Mouse (Mus musculus) midbrain, postnatal 0 days (tissue): ENCODE measurements at regions not wholly inside any gene's neighbourhood (a gene's known extent, or its start where the extent isn't known, plus 50 kb on each side); places are given as distances from the start of the nearest gene placed in this dataset.
A peak's percentile ranks its signal among the peaks of the same experiment; 100 is the strongest.

Experiments used
- ATAC-seq: fragments of 200-750 bp; cut with Nextera tagmentation; 2 replicates; pipeline ENCODE4 v1.8.0; 2017; ENCODE audit warnings: moderate number of reproducible peaks, mild to moderate bottlenecking, moderate TSS enrichment, moderate library complexity; ENCODE audit not compliant: low FRiP score
- DNase-seq: peaks from one replicate; pipeline ENCODE4 v3.0.0-alpha.2; 2015; ENCODE audit warnings: low spot score
- H3K27ac ChIP-seq: fragments of 300-500 bp; sonication (generic); 2 replicates; pipeline ENCODE4 v1.5.1; 2014; ENCODE audit warnings: low read depth, mild to moderate bottlenecking, low read length, mixed read lengths
- H3K27me3 ChIP-seq: fragments of 300-500 bp; sonication (generic); 2 replicates; pipeline ENCODE4 v1.6.1; 2014; ENCODE audit warnings: low read length, control low read depth, mixed read lengths; ENCODE audit not compliant: insufficient read depth
- H3K36me3 ChIP-seq: fragments of 300-500 bp; sonication (generic); 2 replicates; pipeline ENCODE4 v1.6.1; 2014; ENCODE audit warnings: low read length, control low read depth, mixed read lengths; ENCODE audit not compliant: insufficient read depth
- H3K4me1 ChIP-seq: fragments of 300-500 bp; sonication (generic); 2 replicates; pipeline ENCODE4 v1.6.1; 2014; ENCODE audit warnings: mild to moderate bottlenecking, control low read depth, antibody characterized with exemption, low read length, mixed read lengths; ENCODE audit not compliant: insufficient read depth
- H3K4me2 ChIP-seq: fragments of 300-500 bp; sonication (generic); 2 replicates; pipeline ENCODE4 v1.6.1; 2014; ENCODE audit warnings: low read depth, mild to moderate bottlenecking, low read length, mixed read lengths; ENCODE audit not compliant: poor library complexity, severe bottlenecking
- H3K4me3 ChIP-seq: fragments of 300-500 bp; sonication (generic); 2 replicates; pipeline ENCODE4 v1.5.1; 2014; ENCODE audit warnings: low read depth, mild to moderate bottlenecking, low read length, moderate library complexity
- H3K9ac ChIP-seq: fragments of 300-500 bp; sonication (generic); replicated peaks from 2 replicates; pipeline ENCODE4 v1.6.1; 2014; ENCODE audit warnings: mild to moderate bottlenecking, low read length, moderate library complexity, mixed read lengths; ENCODE audit not compliant: poor library complexity, severe bottlenecking
- H3K9me3 ChIP-seq: fragments of 300-500 bp; sonication (generic); 2 replicates; pipeline ENCODE4 v1.6.1; 2016; ENCODE audit warnings: low read length, control low read depth
- CTCF ChIP-seq: IDR thresholded peaks from 2 replicates; pipeline ENCODE4 v1.5.1; 2016; ENCODE audit warnings: antibody characterized with exemption, mild to moderate bottlenecking
- WGBS: fragments of 180-500 bp; shearing (Covaris S2); extraction: QIAGEN DNeasy Blood & Tissue Kit; methylation state at CpG from one replicate; pipeline ENCODE4 v1.1.7; 2014; 5-methylcytosine and 5-hydroxymethylcytosine counted together

DNA sequence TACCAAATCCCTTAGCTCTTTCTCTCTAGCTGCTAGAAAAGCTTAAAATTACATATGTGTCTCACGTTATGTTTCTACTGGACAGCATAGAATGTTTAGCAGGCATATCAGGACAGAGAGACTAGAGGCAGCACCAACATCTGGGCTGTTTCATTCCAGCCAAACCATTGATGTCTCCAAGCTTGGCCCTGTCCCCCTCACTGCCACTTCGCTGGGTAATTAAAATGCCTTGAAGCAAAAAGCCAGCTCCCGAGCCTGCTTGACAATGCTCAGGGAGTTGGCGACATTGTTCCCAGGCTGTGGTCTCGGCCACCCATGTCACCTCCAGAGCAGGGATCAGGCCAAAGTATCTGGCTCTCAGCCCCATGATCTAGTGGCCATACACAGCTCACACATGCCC, 92.7 kb upstream of the Cdh5 start:
- H3K27ac ChIP-seq: no peak overlapping the region
- 67% methylated on average over 5 of the region's 5 CpGs for WGBS
- no peaks in the 10 kb centered on the region for H3K36me3 ChIP-seq
- H3K4me1 ChIP-seq: no peaks in the 10 kb centered on the region
- no peak overlapping the region for H3K4me2 ChIP-seq
- H3K4me3 ChIP-seq: no peak overlapping the region
- no peak for DNase-seq
- no peak for ATAC-seq
- no peak overlapping the region for H3K9ac ChIP-seq
- no peak for TF ChIP-seq CTCF
- no peaks in the 10 kb centered on the region for H3K27me3 ChIP-seq
- no peaks in the 10 kb centered on the region for H3K9me3 ChIP-seq

DNA sequence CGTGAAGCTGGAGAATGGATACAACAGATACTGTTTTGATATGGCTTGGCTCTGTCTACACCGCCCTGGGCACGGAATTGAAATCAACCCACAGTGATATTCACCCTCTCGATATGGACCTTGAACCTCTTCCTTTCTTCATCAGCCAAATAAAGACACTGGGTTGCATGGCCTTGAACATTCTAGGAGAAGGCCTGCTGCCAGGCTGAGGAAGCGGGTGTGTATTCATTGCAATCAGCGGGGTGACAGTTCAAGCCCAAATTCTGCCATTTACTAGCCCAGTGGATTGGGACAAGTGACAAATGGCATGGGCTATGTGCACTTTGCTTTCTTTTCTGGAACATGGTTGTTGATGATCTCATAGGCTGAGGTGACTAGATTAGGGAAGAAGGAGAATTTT, 92.1 kb upstream of the Cdh5 start:
- no peak overlapping the region for H3K9ac ChIP-seq
- no peaks in the 10 kb centered on the region for H3K36me3 ChIP-seq
- ATAC-seq: no peak
- no peak overlapping the region for H3K4me3 ChIP-seq
- WGBS: 96% methylated on average over 6 of the region's 6 CpGs
- TF ChIP-seq CTCF: no peak
- H3K4me1 ChIP-seq: no peaks in the 10 kb centered on the region
- H3K27me3 ChIP-seq: no peaks in the 10 kb centered on the region
- H3K4me2 ChIP-seq: no peak overlapping the region
- no peaks in the 10 kb centered on the region for H3K9me3 ChIP-seq
- no peak overlapping the region for H3K27ac ChIP-seq
- no peak for DNase-seq

DNA sequence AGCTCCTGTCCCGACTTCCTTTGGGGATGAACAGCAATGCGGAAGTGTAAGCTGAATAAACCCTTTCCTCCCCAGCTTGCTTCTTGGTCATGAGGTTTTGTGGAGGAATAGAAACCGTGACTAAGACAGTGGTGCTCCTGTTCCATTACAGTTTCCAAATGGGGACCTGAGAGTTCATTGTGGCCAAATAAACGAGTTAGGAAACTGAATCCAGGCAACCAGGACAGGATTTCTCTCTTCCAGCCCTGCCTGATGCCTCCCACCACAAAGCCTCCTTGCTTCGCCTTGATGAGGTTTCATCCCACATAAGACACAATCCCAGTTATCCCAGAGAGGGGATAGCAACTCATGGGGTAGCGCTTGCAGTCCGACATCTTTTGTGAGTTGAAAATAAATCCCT, 79.2 kb upstream of the Cdh5 start:
- H3K9me3 ChIP-seq: no peaks in the 10 kb centered on the region
- no peak overlapping the region for H3K4me3 ChIP-seq
- TF ChIP-seq CTCF: no peak
- no peaks in the 10 kb centered on the region for H3K36me3 ChIP-seq
- no peaks in the 10 kb centered on the region for H3K27me3 ChIP-seq
- no peak overlapping the region for H3K4me2 ChIP-seq
- ATAC-seq: no peak
- DNase-seq: no peak
- H3K9ac ChIP-seq: no peak overlapping the region
- H3K4me1 ChIP-seq: no peaks in the 10 kb centered on the region
- 81% methylated on average over 7 of the region's 7 CpGs for WGBS
- H3K27ac ChIP-seq: no peak overlapping the region

DNA sequence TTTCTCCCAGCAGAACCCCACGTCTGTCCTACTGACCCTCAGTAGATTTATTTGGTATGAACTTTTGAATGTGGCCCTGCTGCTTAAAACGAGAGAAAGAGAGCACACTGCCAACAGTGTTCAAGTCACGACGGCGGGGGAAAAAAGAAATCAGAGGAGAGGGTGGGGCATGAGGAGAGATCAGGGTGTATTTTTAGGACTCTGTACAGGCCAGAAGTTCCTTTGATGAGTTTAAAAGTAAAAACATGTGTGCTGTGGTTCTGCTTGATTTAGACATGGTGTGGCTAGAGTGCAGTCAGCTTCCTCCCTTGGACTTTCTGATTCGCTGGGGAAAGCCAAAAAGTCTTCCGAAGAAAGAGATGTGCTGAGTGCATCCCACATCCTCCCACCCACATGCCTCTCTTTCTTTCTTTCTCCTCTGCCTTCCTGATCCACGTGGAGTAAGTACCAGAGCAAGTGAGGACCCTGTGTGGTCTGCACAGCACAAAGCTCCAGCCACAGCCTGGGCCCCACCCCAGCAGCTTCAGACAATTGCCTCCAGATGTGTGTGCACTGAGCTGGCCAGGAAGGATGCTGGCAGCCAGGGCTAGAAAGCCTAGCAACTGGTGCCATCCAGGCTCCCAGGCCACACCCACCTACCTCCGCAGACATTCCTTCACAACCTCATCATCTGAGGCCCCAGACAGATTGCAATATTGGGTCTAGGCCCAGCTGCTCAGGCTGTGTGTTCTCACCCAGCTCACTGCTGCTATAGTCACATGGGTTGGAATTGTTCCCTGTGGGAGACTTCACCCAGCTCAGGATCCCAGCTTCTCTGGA, 78.5 kb upstream of the Cdh5 start:
- Histone ChIP-seq H3K36me3 (no peaks in the 10 kb centered on the region), H3K4me2 (no peak overlapping the region), H3K27me3 (no peaks in the 10 kb centered on the region), H3K9me3 (no peaks in the 10 kb centered on the region), H3K27ac (no peak overlapping the region), H3K9ac (no peak overlapping the region), H3K4me1 (no peaks in the 10 kb centered on the region), H3K4me3 (no peak overlapping the region)
- ATAC-seq (no peak), DNase-seq (no peak)
- 67% methylated on average over 9 of the region's 9 CpGs for WGBS
- no peak for TF ChIP-seq CTCF

DNA sequence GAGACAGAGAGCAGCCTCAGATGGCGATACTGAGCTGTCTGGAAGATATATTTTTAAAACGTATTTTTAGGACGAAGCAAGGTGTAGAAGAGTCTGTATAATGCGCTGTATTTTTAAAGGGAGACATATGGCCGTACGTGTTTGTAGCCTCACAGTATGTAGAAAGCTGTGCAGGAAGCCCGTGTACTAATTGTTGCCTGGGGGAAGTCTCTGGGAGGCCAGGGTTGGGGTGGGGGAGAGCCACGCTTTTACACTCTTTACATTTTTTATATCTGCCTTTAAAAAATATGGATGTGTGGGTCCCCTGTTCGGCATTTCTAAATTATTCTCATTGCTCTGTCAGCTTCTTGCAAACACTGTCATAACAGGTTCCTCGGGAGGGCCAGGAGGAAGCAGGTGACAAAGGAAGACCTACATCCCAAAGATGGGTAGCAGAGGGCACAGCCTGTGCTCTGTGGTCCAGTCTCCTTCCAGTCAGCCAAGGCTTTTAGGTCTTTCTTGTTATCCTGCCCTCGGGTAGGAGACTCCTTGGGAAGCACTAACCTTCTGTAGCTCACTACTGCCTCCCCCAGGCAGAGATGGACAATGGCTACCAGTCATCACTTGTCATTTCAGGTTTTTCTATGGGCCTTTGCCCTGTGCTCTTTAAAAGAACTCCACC, 74.1 kb upstream of the Cdh5 start:
- Histone ChIP-seq H3K9me3 (no peaks in the 10 kb centered on the region), H3K4me2 (no peak overlapping the region), H3K9ac (no peak overlapping the region), H3K27ac (no peak overlapping the region), H3K4me3 (no peak overlapping the region), H3K27me3 (no peaks in the 10 kb centered on the region), H3K4me1 (no peaks in the 10 kb centered on the region), H3K36me3 (no peaks in the 10 kb centered on the region)
- WGBS: 57% methylated on average over 11 of the region's 11 CpGs
- DNase-seq (peak; percentile 80), ATAC-seq (no peak; the same call in 1 of the 2 replicates)
- peak; percentile 78 for TF ChIP-seq CTCF

DNA sequence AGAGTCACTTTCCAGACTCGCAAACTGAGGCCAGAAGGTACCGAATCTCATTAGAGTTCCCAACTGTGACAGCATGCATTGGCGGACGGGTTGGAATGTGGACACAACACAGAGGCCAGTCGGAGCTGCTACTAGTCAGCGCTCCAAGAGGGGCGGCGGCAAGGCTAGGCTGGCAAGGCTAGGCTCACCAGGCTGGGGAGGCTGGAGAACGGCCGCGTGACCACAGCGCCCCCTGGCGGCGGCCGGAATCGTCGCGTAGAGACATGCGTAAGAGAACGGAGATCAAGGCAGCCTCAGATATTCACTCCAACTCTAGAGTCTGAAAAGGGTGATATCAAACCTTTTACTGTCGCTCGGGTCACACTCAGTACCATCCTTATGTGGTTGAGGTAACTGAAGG, 72.8 kb upstream of the Cdh5 start:
- no peak overlapping the region for H3K9ac ChIP-seq
- no peak overlapping the region for H3K4me3 ChIP-seq
- peak; percentile 99 for TF ChIP-seq CTCF
- peak overlapping the region; percentile 37 for H3K4me2 ChIP-seq
- H3K27ac ChIP-seq: no peak overlapping the region
- no peaks in the 10 kb centered on the region for H3K27me3 ChIP-seq
- H3K4me1 ChIP-seq: no peaks in the 10 kb centered on the region
- peak; percentile 93 for DNase-seq
- H3K36me3 ChIP-seq: no peaks in the 10 kb centered on the region
- WGBS: 1% methylated on average over 22 of the region's 22 CpGs
- peak; percentile 82 for ATAC-seq
- no peaks in the 10 kb centered on the region for H3K9me3 ChIP-seq
